Mouse (Mus musculus) E14TG2a.4 (cell line): Measurements from ENCODE around the gene Lypd1.

ENCODE experiments used
- CTCF ChIP-seq: conservative IDR thresholded peaks from 2 replicates; pipeline ENCODE4 v1.5.1; 2014; ENCODE audit warnings: low read length
- NANOG ChIP-seq: IDR thresholded peaks from 2 replicates; pipeline ENCODE4 v1.6.1; 2014; ENCODE audit warnings: borderline replicate concordance, low read length, mixed read lengths
- POU5F1 ChIP-seq: IDR thresholded peaks from 2 replicates; pipeline ENCODE4 v1.6.1; 2014; ENCODE audit warnings: low read length, borderline replicate concordance

GRCm38 (mm10) chr1:125910871-125911265, 2.0 kb downstream of the Lypd1 start:
- TF ChIP-seq CTCF (no peak), NANOG (no peak), POU5F1 (no peak)
